ENCODE assay signal across 18 mouse cellular contexts in the genomic region with DNA sequence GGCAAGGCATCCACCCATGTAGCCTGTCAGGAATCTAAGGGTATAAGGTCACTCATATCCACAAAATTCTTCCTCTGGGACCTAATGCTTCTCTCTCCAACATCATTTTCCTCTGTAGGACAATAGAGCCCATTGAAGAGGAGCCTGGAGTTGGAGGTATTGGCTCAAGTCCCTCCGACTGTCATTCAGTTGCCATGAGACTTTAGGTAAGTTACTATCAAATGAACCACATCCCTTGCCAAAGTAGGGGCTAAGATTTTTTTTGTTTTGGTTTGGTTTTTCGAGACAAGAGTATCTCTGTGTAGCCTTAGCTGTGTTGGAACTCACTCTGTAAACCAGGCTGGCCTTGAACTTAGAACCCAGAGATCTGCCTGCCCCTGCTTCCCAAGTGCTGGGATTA. TPM values are rescaled to one million over a fixed set of nuclear protein-coding genes. Genes with fewer than 3 reads are reported as not detected.
"Had no signal": no experiment of that assay in that cellular context is flagged by ENCODE, and none has a peak within 500 bp of the region (broad histone marks: within the 10 kb centered on the region; RNA-seq: fewer than 3 reads in every experiment).

No protein-coding gene starts in this region.

- DNase-seq: kidney, adult 18-20 months; kidney, adult 9 months; kidney, postnatal 14 days; kidney, postnatal 4 days; liver, postnatal 0 days; lung, embryonic 14.5 days; retina, postnatal 1 day had no signal

- H3K9ac ChIP-seq: limb, embryonic 15.5 days; liver, embryonic 14.5 days; liver, postnatal 0 days; lung, embryonic 14.5 days; midbrain, embryonic 12.5 days; midbrain, embryonic 15.5 days; neural tube, embryonic 13.5 days; stomach, embryonic 15.5 days had no signal

- H3K4me2 ChIP-seq: limb, embryonic 15.5 days; liver, embryonic 11.5 days; lung, embryonic 14.5 days; midbrain, embryonic 12.5 days; midbrain, embryonic 15.5 days; neural tube, embryonic 13.5 days; stomach, embryonic 15.5 days had no signal

- H3K27me3 ChIP-seq: limb, embryonic 15.5 days; midbrain, embryonic 12.5 days; midbrain, embryonic 15.5 days; neural tube, embryonic 13.5 days; stomach, embryonic 15.5 days had no signal

- H3K9me3 ChIP-seq: limb, embryonic 15.5 days; midbrain, embryonic 12.5 days; midbrain, embryonic 15.5 days; neural tube, embryonic 13.5 days; stomach, embryonic 15.5 days had no signal

- H3K27ac ChIP-seq: limb, embryonic 15.5 days; liver, embryonic 14.5 days; macrophage; midbrain, embryonic 12.5 days; midbrain, embryonic 15.5 days; neural tube, embryonic 13.5 days; stomach, embryonic 15.5 days had no signal

- H3K36me3 ChIP-seq: limb, embryonic 15.5 days; midbrain, embryonic 12.5 days; midbrain, embryonic 15.5 days; neural tube, embryonic 13.5 days; stomach, embryonic 15.5 days had no signal

- H3K4me1 ChIP-seq: limb, embryonic 15.5 days; midbrain, embryonic 15.5 days; neural tube, embryonic 13.5 days; stomach, embryonic 15.5 days had no signal

- ATAC-seq: liver, postnatal 0 days; lung, postnatal 0 days; midbrain, embryonic 15.5 days had no signal

- H3K4me3 ChIP-seq: limb, embryonic 15.5 days; midbrain, embryonic 12.5 days; midbrain, embryonic 15.5 days; neural tube, embryonic 13.5 days; stomach, embryonic 15.5 days had no signal

RNA-seq across cellular contexts. Expression of gene Ccr7, which starts 16.6 kb away (rescaled TPM):
- total RNA-seq: layer of hippocampus, adult 18-20 months; layer of hippocampus, postnatal 25 days had no signal
- polyA plus RNA-seq: midbrain, embryonic 15.5 days; neural tube, embryonic 13.5 days had no signal
